Mouse (Mus musculus) lung, postnatal 10 days (tissue): ENCODE results near the gene Trim67.
A peak's percentile ranks its signal among the peaks of the same experiment; 100 is the strongest.

Experiments used
- DNase-seq: peaks from one replicate; pipeline ENCODE4 v3.0.0; 2021

Gene Trim67

DNA sequence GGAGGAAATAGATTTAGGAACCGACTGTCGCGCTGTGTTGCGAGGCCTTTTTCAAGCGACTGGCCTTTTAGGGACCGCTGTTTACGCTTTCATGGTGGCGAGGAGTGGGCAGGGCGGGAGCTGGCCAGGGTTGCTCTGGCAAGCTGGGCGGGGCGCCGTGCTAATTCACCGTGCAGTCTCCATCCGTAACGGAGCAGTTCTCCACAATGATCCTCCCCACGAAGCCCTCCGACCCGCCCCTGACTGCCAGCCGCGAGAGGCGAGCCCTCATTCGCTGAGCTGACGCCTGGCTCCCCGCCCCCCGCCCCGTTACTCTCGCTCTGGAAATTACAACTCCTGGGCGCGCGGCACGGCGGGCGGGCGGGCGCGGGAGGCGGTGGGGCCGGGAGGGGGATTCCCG is at the start of gene Trim67:
Gene Trim67, plus strand, starts transcription at position 385 of the 400 bp plus-strand sequence.
- peak; percentile 78 for DNase-seq

DNA sequence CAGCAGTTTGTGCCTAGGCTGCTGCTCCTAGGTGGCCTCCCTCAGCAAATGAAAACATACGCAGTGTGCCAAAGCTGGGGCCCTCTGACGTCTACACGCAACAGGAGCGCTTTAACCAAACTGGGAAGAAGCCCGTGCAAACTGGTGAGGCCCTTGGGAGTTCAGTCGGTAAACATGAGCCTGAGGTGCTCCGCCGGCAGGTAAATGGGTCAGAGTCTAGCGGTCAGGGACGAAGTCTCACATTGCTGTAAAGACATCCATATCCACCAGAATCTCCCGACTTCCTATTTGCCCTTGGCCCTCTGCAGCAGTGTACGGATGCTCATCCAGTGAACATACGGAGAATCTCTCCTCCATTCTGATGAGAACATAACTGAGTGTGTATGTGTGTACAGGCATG is 46.2 kb upstream of the Trim67 start:
- no peak for DNase-seq

DNA sequence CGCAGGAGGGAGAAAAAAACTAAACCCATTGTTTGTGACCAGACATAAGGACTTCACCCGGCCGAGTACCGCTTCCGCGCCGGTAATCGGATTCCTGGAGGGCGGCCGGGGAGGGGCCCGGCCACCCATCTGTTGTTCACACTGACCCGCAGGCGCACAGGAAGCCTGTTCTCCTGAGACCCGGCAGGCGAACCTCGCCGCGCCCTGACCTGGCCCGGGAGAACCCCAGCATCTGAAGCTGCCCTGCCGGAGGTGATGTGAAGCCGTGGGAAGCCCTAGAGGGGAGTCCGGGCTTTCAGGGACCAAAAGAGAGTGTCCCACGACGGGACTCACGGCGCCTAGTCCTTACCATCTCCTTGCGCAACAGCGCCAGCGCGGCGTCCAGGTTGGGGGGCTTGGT is 41.7 kb upstream of the Trim67 start:
- DNase-seq, result peak; percentile 16

DNA sequence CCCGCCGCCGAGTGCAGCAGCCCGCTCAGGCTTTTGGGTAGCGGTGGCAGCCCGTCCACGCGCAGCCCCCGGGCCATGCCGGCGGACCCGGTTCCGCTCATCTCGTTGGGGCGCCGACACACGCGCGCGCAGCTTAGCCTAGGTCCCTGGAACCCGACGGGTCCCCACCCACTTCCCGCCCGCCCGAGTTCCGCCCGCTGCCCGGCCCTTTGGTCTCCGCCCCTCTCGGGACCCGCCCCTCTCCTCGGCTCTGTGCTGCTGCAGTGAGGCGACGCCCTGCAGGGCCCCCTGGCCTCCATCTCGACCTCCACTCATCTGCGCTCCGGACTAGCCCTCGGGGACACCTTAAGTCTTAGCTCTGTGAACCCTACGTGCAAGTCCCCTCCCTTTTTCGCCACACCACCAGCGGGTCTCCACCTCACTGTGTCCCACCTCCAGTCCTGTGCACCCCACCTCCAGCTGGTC is 41.2 kb upstream of the Trim67 start, which contains the start of gene Fam89a:
Gene Fam89a, minus strand, starts transcription at position 124 of the 465 bp plus-strand sequence.
- DNase-seq, result peak; percentile 80

DNA sequence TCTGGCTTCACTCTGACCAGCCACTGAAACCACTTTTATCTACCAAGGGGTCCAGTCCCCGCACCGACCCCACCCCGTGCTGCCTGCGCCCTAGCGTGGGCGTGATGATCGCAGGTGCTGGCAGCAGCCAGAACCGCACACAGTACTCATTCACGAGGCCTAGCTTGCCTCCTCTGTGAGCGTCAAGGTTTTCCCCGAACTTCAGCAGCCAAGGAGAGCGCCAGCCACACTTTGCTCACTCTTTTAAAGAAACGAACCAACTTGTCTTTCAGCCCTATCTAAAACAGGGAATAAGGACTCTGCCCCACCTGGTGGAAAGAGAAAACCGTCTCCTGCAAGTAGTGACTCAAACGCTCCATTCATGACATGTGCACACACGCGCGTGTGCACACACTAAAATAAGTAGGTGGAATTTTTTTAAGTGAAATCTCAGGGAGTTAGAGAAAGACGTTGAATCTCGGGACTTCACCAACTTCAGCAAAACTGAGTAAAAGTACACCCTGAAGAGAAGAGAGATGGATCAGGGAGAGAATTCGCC is 40.5 kb upstream of the Trim67 start:
- DNase-seq, result no peak

DNA sequence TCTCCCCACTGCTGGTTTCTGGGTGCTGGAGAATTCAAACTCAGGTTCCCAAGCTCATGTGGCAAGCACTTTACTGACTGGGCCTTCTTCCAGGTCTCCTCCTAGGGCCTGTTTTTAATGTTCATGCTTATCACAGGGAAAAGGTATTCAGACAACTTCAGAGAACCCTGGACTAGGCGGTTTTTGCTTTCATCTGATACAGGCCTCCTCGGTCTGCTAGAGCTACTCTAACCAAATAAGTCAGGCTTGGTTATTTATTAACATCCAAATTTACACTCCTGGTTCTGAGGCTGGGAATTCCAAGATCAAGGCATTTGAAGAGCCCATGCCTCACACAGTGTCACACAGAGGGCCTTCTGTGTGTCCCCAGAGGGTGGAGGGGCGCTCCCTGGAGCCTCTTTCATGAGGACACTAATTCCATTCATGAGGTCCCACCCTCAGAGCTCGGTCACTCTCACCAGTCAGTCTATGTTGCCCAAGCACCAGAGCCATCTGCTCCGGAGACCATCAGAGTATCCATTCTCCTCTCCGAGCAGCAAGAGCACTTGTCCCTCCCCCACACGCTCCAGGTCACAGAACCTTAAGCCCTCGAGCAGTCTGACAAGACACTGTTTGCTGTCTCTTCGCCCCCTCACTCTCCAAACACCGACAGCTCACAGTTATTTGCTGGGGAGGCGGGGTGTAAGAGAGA is 38.6 kb upstream of the Trim67 start:
- DNase-seq, result peak; percentile 8

DNA sequence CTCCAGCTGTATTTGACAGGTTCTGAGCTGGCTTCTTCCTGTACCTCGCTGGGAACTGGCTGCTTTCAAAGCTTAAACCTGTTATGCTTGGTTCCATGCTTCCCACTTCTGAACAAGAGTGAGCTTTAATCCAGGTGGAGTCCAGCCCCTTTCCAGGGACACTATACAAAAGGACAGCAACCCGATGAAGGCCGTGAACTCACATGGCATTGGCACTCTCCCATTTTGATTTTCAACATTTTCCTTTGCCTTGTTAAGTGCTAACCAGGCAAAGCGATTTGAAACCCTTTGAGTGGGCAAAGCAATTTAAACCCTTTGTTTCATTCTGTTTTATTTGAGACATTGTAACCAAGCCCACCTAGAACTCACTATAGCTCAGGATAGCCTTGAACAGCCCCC is 38.1 kb upstream of the Trim67 start:
- DNase-seq, result no peak

DNA sequence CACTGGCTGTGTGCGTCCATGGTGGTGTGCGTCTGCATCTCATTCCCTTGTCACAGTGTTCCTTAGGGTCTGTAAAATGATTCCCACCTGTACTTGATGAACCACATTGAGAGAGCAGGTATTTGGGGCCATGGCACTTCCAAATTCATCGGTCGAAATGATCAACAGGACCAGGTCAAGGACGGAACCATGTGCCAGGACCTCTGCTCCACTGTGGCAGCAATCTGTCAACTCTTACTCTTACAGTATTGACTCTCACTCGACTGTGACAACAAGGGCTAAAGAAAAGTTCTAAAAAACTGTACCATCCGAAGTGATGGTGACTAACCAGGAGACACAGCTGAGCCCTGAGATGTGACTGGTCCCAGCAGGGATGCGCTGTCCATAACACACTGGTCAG is 37.4 kb upstream of the Trim67 start:
- DNase-seq, result no peak

DNA sequence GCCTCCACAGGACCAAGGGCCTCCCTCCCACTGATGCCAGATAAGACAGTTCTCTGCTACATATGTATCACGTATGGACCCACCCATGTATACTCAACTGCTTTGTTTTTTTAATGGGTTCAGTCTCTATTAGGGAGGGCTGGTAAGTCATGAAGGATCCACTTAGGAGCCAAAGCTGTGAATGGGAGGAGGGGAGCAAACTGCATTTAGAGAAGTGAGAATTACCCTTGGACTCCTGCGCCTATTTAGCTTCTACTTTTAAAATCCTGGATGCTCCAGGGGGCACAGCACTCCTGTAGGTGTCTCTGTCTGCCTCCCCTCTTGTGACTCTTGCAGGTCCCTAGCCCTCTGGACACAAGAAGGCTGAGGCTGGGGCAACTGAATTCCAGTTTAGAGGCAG is 36.7 kb upstream of the Trim67 start:
- no peak for DNase-seq

DNA sequence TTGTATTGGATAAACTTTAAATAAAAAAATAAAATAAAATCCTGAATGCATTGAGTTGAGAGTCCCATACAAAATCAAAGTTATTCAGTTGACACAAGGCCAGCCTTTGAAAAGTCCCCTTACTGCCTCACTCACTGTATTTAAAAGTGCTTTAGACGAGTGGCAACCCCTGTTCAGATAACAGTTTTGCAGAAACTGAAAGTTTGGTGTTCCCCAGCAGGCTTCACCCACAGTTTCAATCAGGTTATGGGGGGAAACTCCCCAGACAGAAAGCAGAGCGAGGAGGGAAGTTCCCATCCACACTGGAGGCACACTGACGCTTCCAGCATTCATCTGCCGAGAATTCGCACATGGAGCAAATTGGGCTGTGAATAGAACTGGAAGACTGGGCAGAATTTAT is 36.3 kb upstream of the Trim67 start:
- DNase-seq, result no peak

DNA sequence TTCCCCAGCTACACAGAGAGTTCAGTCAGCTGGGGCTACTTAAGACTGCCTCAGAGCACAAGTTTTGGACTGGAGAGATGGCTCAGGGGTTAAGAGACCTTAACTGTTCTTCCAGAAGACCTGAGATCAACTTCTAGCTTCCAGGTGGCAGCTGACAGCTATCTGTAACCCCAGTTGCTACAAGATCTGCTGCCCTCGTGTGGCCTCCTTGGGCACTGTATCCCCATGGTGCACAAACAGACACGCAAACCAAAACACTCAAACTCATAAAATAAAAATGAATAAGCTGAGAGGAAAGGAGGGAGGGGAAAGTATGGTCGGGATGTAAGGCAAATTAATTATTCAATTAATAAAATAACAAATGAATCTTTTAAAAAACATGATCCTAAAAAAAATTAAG is 34.3 kb upstream of the Trim67 start:
- peak; percentile 53 for DNase-seq

DNA sequence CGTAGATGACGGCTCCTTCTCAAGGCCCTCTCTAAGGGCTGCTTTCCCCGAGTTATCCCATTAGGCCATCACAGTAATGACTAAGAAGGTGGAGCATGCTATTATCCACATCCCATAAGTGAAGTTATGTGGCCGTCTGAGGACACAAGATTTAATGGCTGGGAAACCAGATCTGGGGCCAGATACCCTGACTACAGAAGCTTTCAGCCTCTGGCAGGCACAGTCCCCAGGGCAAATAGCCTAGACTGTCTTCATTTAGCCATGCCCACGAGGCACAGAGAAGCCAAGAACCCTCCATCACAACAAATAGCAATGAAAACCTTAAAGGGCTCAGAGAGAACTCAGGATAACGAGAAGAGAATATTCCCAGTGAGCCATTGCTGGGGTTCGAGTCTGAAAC is 29.8 kb upstream of the Trim67 start:
- DNase-seq, result no peak

DNA sequence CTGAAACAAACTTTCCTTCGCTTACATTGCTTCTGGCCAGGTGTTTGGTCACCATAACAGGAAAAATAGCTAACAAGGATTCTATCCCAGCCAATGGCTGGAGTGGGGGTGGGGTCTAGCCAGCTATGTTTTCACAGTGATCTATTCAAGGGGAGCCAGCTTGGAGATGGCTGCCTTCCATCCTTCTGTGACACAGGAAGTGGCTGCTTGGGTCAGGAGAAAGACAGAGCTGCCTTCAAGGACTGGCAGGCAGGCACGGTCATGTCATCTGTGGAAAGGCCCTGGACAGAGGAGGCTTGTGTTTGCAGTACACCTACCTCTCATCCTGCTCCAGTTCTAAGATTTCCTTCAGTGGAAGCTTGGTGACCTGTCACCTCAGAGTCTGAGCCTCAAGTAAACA is 20.5 kb upstream of the Trim67 start:
- DNase-seq, result peak; percentile 23

DNA sequence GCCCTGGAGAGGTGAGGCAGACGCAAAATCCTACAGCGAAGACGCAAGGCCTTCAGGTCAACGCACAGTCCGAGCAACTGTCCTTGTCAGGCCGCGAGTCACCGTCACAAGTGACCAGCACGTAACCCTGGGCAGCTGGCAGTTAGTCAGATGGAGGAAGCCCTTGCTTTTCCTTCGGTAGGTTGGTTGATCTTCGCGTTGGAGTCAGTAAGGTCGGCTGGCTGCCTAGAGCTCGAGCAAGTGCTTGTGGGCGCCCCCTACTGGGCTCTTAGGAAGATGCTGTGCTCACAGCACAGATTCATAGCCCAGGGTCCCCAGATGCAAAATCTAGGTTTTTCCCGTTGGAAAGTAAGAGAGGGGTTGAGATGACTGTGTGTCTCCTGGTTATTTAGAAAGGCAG is 17.2 kb upstream of the Trim67 start:
- DNase-seq, result peak; percentile 80

DNA sequence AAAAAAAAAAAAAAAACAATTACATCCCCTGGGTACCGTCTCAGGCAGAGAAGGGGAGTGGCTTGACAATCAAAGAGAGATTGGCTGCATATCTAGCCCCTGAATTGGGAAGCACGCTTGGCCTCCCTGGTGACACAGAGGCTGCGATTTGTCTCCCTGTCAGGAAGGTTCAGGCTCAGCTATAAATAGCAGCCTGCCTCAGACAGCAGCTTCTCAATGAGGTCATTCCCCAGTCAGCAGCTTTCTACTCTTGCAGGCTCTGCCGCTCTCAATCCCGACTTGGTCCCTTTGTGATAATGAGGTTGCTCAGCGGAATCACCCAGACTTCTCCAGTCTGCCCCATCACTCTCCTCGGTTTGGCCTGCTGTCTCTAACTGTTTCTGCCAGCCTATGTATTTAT is 12.7 kb upstream of the Trim67 start:
- DNase-seq, result peak; percentile 64

DNA sequence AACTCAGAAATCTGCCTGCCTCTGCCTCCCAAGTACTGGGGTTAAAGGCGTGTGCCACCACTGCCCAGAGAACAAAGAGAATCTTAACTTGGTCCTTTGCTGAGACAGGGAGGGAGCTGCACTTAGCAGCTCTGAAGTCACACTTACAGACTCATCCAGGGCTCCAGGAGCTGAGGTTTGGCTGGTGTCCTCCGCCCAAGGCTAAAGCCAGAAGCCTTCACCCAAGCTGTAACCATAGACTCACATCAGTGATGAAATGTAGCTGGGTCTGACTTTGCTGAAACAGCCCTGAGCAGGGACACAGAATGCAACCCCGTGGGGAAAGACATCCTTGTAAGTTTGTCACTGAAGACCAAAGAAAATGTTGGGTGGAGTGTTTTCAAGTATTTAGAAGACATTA is 10.5 kb upstream of the Trim67 start:
- no peak for DNase-seq

DNA sequence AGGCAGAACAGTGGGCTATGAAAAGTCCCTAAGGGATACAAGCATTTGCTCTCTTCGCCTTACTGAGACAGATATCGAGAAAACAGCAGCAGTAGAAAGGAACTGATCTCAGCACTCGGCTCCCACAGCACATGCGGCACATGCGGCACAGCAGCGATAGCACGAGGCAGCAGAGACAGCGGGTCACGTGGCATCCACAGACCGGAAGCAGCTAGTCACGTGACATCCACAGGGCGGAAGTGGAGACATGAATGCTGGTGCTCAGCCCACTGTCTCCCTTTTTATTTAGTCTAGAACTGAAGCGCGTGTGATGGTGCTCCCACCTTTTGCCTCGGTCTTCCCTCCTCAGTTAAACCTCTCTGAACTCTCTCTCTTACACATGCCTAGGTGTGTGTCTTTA is 9.7 kb upstream of the Trim67 start:
- DNase-seq, result no peak

DNA sequence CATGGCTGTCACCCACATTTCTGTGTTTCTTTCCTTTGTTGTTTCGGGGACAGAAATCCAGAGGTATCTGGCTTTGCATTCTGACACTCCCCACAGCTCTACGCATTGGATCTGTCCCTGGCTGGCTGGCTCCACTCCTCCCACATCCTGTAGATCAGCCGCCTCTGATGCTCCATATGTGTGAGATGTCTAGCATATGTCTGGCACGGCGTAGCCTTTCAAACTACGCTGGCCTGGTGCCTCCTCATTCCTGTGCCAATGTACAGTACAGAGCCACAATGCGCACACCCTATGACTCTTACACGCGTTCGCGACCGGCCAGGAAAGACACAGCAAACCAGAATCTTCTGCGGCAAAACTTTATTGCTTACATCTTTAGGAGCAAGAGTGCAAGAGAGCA is 8.3 kb upstream of the Trim67 start:
- no peak for DNase-seq

DNA sequence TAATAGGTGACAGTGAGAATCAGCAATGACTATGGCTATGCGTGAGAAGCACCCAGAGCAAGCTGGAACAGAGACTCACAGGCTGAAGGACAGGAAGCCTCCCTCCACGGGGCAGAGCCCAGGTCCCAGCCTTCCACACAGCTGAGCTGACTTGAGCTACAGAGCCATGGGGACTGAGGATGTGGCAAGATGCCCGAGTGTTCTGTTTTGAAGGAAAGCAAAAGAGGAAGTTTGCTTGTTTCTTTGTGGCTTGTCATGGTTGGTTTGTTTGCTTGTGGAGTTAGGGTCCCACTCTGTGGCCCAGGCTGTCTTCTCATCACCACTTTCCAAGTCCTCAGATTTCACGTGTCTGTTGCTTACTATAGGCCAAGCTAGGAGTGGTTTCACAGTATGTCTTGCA is 2.2 kb upstream of the Trim67 start:
- no peak for DNase-seq

DNA sequence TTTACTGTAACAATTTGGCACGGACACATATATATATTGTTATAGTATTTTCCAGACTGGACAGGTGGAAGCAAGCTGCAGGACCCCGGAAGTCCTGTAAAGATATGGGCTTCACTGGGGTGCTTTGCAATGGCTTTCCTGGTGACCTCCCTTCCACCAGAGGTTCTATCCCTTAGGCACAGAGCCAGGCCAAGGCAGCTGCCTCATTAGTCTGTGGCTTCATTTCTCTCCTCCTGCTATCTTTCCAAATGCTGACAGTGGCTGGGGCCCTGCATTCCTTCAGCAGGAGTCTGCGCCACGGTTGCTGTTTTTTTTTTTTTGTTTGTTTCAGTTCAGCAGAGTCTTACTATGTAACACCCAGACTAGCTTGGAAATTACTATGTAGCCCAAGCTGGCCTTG is 1.1 kb upstream of the Trim67 start:
- DNase-seq, result peak; percentile 24

DNA sequence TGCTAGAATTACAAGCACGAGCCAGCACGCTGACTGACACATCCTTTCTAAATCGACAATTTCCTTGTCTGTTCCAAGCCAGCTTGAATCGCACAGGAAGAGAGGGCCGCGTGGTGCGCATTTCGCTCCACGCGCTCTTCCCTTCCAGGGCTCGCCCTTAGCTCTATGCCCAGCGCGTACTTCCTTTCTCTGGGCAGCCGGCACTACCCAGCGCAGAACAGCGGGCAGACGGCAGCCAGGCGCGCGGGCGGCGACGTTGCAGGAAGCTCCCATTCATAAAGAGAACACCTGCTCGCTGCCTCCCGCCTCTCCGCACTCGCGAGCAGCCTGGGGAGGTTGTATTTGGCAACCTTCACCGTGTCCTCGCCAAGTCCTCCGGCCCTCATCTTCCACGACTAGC is 706 bp upstream of the Trim67 start:
- peak; percentile 20 for DNase-seq

DNA sequence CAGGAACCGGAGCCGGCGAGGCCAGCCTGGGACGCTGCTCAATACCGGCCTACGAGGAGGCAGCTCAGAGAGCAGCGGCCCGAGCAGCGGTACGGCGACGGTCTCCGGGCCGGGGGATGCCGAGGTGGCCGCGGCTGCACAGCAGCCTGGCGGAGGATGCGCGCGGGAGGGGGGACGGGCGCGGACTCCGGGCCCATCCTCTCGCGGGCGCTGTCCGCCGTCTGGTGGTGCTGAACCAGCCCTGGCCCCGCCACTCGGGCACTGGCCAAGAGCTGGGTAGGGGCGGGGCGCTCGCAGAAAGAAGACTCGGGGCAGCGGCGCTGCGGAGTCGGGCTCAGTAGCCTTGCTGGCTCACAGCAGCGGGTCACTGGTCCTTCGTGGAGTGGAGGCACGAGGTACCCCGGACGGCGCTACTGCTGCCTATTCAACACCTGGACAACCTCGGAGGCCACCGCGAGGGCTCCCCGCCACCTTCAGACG is 320 bp downstream of the Trim67 start:
- peak; percentile 95 for DNase-seq

DNA sequence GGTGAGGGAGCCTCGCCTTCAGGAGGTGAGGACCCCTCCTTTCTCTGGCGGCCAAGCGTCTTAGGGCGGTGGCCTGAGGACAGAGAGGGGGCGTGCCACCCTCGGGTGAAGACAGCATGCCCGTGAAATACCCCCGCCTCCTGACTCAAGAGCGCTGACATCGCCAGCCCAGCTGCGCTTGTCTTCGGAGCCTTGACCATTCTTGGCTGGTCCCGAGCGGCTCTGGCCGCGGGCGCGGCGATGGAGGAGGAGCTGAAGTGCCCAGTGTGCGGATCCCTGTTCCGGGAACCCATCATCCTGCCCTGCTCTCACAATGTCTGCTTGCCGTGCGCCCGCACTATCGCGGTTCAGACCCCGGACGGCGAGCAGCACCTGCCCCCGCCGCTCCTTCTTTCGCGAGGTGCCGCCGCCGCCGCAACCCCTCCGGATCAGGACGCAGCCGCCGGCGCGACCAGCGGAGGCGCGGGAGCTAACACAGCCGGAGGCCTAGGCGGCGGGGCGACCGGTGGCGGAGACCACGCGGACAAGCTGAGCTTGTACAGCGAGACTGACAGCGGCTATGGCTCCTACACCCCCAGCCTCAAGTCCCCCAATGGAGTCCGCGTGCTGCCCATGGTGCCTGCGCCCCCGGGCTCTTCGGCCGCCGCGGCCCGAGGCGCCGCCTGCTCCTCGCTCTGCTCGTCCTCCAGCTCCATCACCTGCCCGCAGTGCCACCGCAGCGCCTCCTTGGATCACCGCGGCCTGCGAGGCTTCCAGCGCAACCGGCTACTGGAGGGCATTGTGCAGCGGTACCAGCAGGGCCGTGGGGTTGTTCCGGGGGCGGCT is 981 bp downstream of the Trim67 start:
- DNase-seq, result peak; percentile 69

DNA sequence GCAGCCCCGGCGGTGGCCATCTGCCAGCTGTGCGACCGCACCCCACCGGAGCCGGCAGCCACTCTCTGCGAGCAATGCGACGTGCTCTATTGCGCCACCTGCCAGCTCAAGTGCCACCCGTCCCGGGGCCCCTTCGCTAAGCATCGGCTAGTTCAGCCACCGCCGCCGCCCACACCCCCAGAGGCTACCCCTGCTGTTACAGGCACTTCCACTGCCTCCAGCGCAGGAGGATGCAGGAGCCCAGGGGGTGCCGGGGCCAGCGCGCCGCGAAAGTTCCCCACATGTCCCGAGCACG is 1.5 kb downstream of the Trim67 start:
- peak; percentile 78 for DNase-seq
